Mouse (Mus musculus) heart, adult 2 months (tissue): ENCODE measurements around the gene Kcnd2. TPM values are rescaled to one million over a fixed set of nuclear protein-coding genes. Genes with fewer than 3 reads are reported as not detected.

Source experiments
- DNase-seq, 2 experiments: peaks; one replicate each; pipeline ENCODE4 v3.0.0; 2021
- H3K27ac ChIP-seq: fragments of 200-600 bp; 2 replicates; pipeline ENCODE4 v1.8.1; 2022
- H3K27me3 ChIP-seq: fragments of 200-500 bp; 2 replicates; pipeline ENCODE4 v1.6.1; 2012; ENCODE audit warnings: mild to moderate bottlenecking, low read length, inconsistent platforms, mixed read lengths; ENCODE audit not compliant: control insufficient read depth, insufficient read depth
- H3K36me3 ChIP-seq: fragments of 200-500 bp; 2 replicates; pipeline ENCODE4 v1.6.1; 2012; ENCODE audit warnings: low read length, inconsistent platforms; ENCODE audit not compliant: control insufficient read depth, insufficient read depth
- H3K4me1 ChIP-seq: fragments of 200-500 bp; 2 replicates; pipeline ENCODE4 v1.6.1; 2011; ENCODE audit warnings: low read length; ENCODE audit not compliant: control insufficient read depth, insufficient read depth
- H3K4me3 ChIP-seq: fragments of 200-600 bp; 2 replicates; pipeline ENCODE4 v1.8.1; 2022
- H3K79me2 ChIP-seq: fragments of 200-500 bp; replicated peaks from 2 replicates; pipeline ENCODE4 v1.6.1; 2012; ENCODE audit warnings: mild to moderate bottlenecking, inconsistent platforms, low read length, moderate library complexity, mixed read lengths; ENCODE audit not compliant: control insufficient read depth, insufficient read depth
- H3K9ac ChIP-seq: fragments of 200-500 bp; 2 replicates; pipeline ENCODE4 v1.6.1; 2012; ENCODE audit warnings: low read depth, mild to moderate bottlenecking, control low read depth, inconsistent platforms, low read length, mixed read lengths
- CTCF ChIP-seq: fragments of 200-600 bp; IDR thresholded peaks from 2 replicates; pipeline ENCODE4 v1.8.1; 2022; ENCODE audit warnings: antibody characterized with exemption, mild to moderate bottlenecking, moderate library complexity
- EP300 ChIP-seq: fragments of 200-500 bp; IDR thresholded peaks from 2 replicates; pipeline ENCODE4 v1.6.1; 2011; ENCODE audit warnings: low read depth, low read length, control low read depth; ENCODE audit not compliant: insufficient read depth
- POLR2A ChIP-seq: fragments of 200-500 bp; IDR thresholded peaks from 2 replicates; pipeline ENCODE4 v1.6.1; 2011; ENCODE audit warnings: mild to moderate bottlenecking, low read depth, low read length, control low read depth; ENCODE audit not compliant: insufficient read depth
- WGBS: fragments of 180-500 bp; shearing (Covaris S2); methylation state at CpG from one replicate; pipeline ENCODE4 v1.1.7; 2018; 5-methylcytosine and 5-hydroxymethylcytosine counted together
- intact Hi-C: fragments of 180-260 bp; cut with DNase I; formaldehyde crosslinking; loops from one replicate; pipeline ENCODE4 v1.15.1; 2025
- polyA plus RNA-seq: library from polyadenylated mRNA; depleted of rRNA; stranded (reverse); fragments of >200 nt; gene quantifications from 2 replicates; pipeline ENCODE4 v1.2.3, GENCODE M21; 2012
- total RNA-seq, 2 experiments: library from RNA; stranded (reverse); gene quantifications; 2 replicates each; pipeline ENCODE4 v1.2.3; 2021

The Kcnd2 gene
- total and polyA plus RNA-seq, 3 experiments: 8.1 to 14.1 (median 12.8) TPM

- H3K79me2 ChIP-seq: no peaks in the 10 kb centered on the region
- no peaks in the 10 kb centered on the region for H3K4me1 ChIP-seq
- 69% methylated on average over 1 of the region's 1 CpGs for WGBS
- intact Hi-C loops: no loop called here
- TF ChIP-seq EP300 (no peak), POLR2A (no peak), CTCF (no peak)
- H3K4me3 ChIP-seq: no peak overlapping the region
- H3K9ac ChIP-seq: no peak overlapping the region
- DNase-seq: no peak
- no peaks in the 10 kb centered on the region for H3K36me3 ChIP-seq
- no peaks in the 10 kb centered on the region for H3K27me3 ChIP-seq
- H3K27ac ChIP-seq: no peak overlapping the region
Measured at GRCm38 (mm10) chr6:21719121-21719520, 503.8 kb downstream of the Kcnd2 start.

- H3K9ac ChIP-seq: no peak overlapping the region
- intact Hi-C loops: no loop called here
- no peak overlapping the region for H3K4me3 ChIP-seq
- no peak overlapping the region for H3K27ac ChIP-seq
- H3K4me1 ChIP-seq: no peaks in the 10 kb centered on the region
- no peaks in the 10 kb centered on the region for H3K36me3 ChIP-seq
- H3K27me3 ChIP-seq: no peaks in the 10 kb centered on the region
- H3K79me2 ChIP-seq: no peaks in the 10 kb centered on the region
- DNase-seq: no peak
- TF ChIP-seq CTCF: no peak
- no peak for TF ChIP-seq EP300
- no peak for TF ChIP-seq POLR2A
- WGBS: 74% methylated on average over 10 of the region's 10 CpGs
Measured at GRCm38 (mm10) chr6:21722238-21722637, 506.9 kb downstream of the Kcnd2 start.

- WGBS: 47% methylated on average over 2 of the region's 2 CpGs
- H3K9ac ChIP-seq: no peak overlapping the region
- H3K4me1 ChIP-seq: no peaks in the 10 kb centered on the region
- no peaks in the 10 kb centered on the region for H3K79me2 ChIP-seq
- H3K4me3 ChIP-seq: no peak overlapping the region
- intact Hi-C loops: no loop called here
- no peaks in the 10 kb centered on the region for H3K36me3 ChIP-seq
- TF ChIP-seq EP300 (no peak), CTCF (no peak), POLR2A (no peak)
- H3K27me3 ChIP-seq: no peaks in the 10 kb centered on the region
- no peak for DNase-seq
- no peak overlapping the region for H3K27ac ChIP-seq
Measured at GRCm38 (mm10) chr6:21740606-21741005, 525.3 kb downstream of the Kcnd2 start.

GRCm38 (mm10) chr6:21744615-21745266 is 529.4 kb downstream of the Kcnd2 start:
- Histone ChIP-seq H3K36me3 (no peaks in the 10 kb centered on the region), H3K4me1 (no peaks in the 10 kb centered on the region), H3K79me2 (no peaks in the 10 kb centered on the region), H3K4me3 (no peak overlapping the region), H3K9ac (no peak overlapping the region), H3K27me3 (no peaks in the 10 kb centered on the region), H3K27ac (no peak overlapping the region)
- intact Hi-C loops: no loop called here
- no peak for DNase-seq
- TF ChIP-seq CTCF: no peak
- TF ChIP-seq EP300: no peak
- no peak for TF ChIP-seq POLR2A
- WGBS: 69% methylated on average over 3 of the region's 3 CpGs

- Histone ChIP-seq H3K79me2 (no peaks in the 10 kb centered on the region), H3K4me3 (no peak overlapping the region), H3K4me1 (no peaks in the 10 kb centered on the region), H3K27me3 (no peaks in the 10 kb centered on the region), H3K9ac (no peak overlapping the region), H3K27ac (no peak overlapping the region), H3K36me3 (no peaks in the 10 kb centered on the region)
- intact Hi-C loops: no loop called here
- DNase-seq: no peak
- 76% methylated on average over 1 of the region's 1 CpGs for WGBS
- TF ChIP-seq CTCF (no peak), POLR2A (no peak), EP300 (no peak)
Measured at GRCm38 (mm10) chr6:21747536-21747935, 532.2 kb downstream of the Kcnd2 start.

GRCm38 (mm10) chr6:21767787-21768221 is 552.5 kb downstream of the Kcnd2 start:
- no peaks in the 10 kb centered on the region for H3K79me2 ChIP-seq
- no peak for TF ChIP-seq POLR2A
- TF ChIP-seq EP300: no peak
- TF ChIP-seq CTCF: no peak
- H3K36me3 ChIP-seq: no peaks in the 10 kb centered on the region
- peaks cover 5% of the 10 kb centered on the region for H3K4me1 ChIP-seq
- H3K27me3 ChIP-seq: no peaks in the 10 kb centered on the region
- no peak overlapping the region for H3K4me3 ChIP-seq
- no peak overlapping the region for H3K9ac ChIP-seq
- 64% methylated on average over 12 of the region's 12 CpGs for WGBS
- intact Hi-C loops: no loop called here
- no peak for DNase-seq
- H3K27ac ChIP-seq: no peak overlapping the region
